Mouse (Mus musculus) yolk sac, embryonic 10.5 days (tissue): ENCODE measurements around the gene Olfr1245.
"Not testable (repeated sequence)": the region's sequence is repeated elsewhere in the genome, so short reads cannot be mapped to it uniquely, and the experiment has no call there.

Experiments
- DNase-seq: peaks from one replicate; pipeline ENCODE4 v3.0.0-alpha.2; 2017; ENCODE audit warnings: low spot score

Olfr1245 gene

GRCm38 (mm10) chr2:89578347-89578746, at the start of gene Olfr1245:
Gene Olfr1245, minus strand, starts transcription at chr2:89578447.
- DNase-seq = no peak

GRCm38 (mm10) chr2:89618145-89618544, 39.9 kb upstream of the Olfr1245 start, which contains the start of gene Olfr1248:
Gene Olfr1248, minus strand, starts transcription at chr2:89618245.
- DNase-seq = not testable (repeated sequence)

DNA sequence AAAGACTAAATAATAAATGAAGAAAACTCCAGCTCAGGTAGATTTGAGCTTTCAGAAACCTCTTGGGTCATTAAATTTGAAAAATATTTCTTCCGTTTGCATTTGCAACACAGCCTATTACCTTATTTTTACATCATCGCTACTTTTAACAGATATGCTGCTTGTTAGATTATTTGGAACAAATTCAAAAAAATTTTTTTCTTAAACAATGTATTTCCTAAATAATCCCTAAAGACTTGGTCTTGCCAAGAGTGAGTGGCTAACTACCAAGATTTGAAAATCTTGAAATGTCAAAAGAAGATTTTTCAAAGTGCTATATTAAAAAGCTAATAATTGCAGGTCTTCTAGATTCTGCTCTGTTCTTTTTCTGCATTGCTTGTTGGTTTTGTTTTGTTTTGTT, 35.8 kb upstream of the Olfr1245 start, which contains the start of gene Olfr1247:
Gene Olfr1247 (minus strand): TSS at position 101 of the 400 bp plus-strand sequence.
- DNase-seq = no peak

DNA sequence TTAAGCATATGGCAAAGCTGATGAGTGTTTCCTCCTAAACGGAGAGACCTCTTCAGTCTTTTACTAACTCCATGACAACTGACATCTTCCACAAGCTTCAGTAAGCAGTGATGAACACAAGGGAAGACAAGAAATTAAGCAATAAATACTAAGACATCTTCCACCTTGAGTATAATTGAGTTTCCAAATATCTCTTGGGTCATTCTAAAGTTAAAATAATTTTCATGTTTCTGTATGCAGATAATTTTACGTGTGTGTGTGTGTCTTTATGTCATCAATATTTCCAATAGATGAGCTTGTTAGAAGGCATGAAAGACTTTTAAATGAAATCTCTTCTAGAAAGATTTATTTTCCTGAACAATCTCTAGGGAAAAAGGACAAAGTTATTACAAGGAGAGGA, 14.8 kb upstream of the Olfr1245 start, which contains the start of gene Olfr1246:
Gene Olfr1246 (minus strand): TSS at position 101 of the 400 bp plus-strand sequence.
- no peak for DNase-seq

DNA sequence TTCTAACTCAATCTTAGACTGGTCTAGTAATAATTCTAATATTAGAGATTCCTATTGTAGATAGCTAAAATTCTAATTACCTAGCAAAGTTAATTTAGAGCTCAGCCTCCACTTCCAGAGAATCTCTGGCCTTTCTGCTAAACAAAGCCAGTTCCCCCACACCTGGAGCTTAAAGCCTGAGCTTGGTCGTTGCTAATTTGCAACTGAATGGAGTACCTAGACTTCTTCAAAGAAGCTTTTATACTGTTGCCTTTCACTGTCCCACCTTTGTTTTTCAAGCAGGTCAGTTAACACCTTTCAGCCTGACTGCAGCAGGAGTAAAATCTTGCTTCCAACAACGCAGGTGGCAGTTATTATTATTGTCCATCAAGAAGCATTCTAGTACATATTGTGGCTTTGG, 15.5 kb downstream of the Olfr1245 start:
- DNase-seq = not testable (repeated sequence)

DNA sequence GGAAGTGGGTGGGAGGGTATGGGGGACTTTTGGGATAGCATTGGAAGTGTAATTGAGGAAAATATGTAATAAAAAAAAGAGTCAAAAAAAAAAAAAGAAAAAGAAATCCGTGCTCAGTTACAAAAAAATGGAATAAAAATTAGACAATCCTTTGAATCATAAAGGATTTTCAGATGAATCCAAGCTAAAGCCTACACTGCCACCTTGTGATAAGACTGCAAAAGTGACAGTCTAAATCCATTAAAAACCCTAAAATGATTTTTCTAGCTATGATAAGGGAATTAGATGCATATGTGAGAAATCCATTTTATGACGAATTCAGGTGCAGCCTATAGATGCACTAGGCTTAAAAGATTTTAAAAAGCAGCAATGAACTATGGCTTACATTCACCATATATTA, 33.7 kb downstream of the Olfr1245 start:
- no peak for DNase-seq

GRCm38 (mm10) chr2:89539923-89540322, 38.3 kb downstream of the Olfr1245 start:
- DNase-seq = no peak

- DNase-seq = no peak
Measured at GRCm38 (mm10) chr2:89531387-89531786, 46.9 kb downstream of the Olfr1245 start, which contains the start of gene Olfr1243. Gene Olfr1243, minus strand, starts transcription at chr2:89531487.
